Mouse (Mus musculus) liver, embryonic 14.5 days (tissue): ENCODE data around the gene Cdk12. TPM values are rescaled to one million over a fixed set of nuclear protein-coding genes. Genes with fewer than 3 reads are reported as not detected.

Source experiments
- ATAC-seq: fragments of 200-750 bp; cut with Nextera tagmentation; 2 replicates; pipeline ENCODE4 v1.8.0; 2017; ENCODE audit warnings: moderate number of reproducible peaks, mild to moderate bottlenecking, moderate library complexity; ENCODE audit not compliant: insufficient read depth
- DNase-seq, 3 experiments: peaks; one replicate each; pipeline ENCODE4 v3.0.0-alpha.2; 2012 to 2013; ENCODE audit warnings: low read depth in 3 of 3, low spot score in 3 of 3
- H3K27ac ChIP-seq: fragments of 300-500 bp; sonication (generic); 2 replicates; pipeline ENCODE4 v1.5.1; 2014; ENCODE audit warnings: moderate library complexity, mild to moderate bottlenecking, control low read depth, inconsistent platforms
- H3K27me3 ChIP-seq: fragments of 300-500 bp; sonication (generic); 2 replicates; pipeline ENCODE4 v1.6.1; 2014; ENCODE audit warnings: mild to moderate bottlenecking, low read length, moderate library complexity; ENCODE audit not compliant: control insufficient read depth, insufficient read depth
- H3K36me3 ChIP-seq: fragments of 300-500 bp; sonication (generic); replicated peaks from 2 replicates; pipeline ENCODE4 v1.6.1; 2014; ENCODE audit warnings: low read depth; ENCODE audit not compliant: control insufficient read depth, insufficient read depth
- H3K4me1 ChIP-seq, 2 experiments: fragments of 200-500 bp in 1 of 2; fragments of 300-500 bp in 1 of 2; sonication (generic) in 1 of 2; replicated peaks; 2 replicates each; pipeline ENCODE4 v1.6.1; 2012 to 2014; ENCODE audit warnings: antibody characterized with exemption in 1 of 2, inconsistent platforms in 1 of 2, low read length in 1 of 2; ENCODE audit not compliant: control insufficient read depth in 2 of 2, insufficient read depth in 2 of 2
- H3K4me2 ChIP-seq: fragments of 300-500 bp; sonication (generic); 2 replicates; pipeline ENCODE4 v1.6.1; 2014; ENCODE audit warnings: low read depth, mild to moderate bottlenecking, control low read depth, moderate library complexity
- H3K4me3 ChIP-seq, 2 experiments: fragments of 200-500 bp in 1 of 2; fragments of 300-500 bp in 1 of 2; sonication (generic) in 1 of 2; 2 replicates each; pipeline ENCODE4 v1.5.1; 2012 to 2014; ENCODE audit warnings: low read depth in 2 of 2, low read length in 2 of 2, mild to moderate bottlenecking in 2 of 2, control low read depth in 1 of 2, inconsistent platforms in 1 of 2, moderate library complexity in 1 of 2; ENCODE audit not compliant: insufficient read depth in 1 of 2
- H3K9ac ChIP-seq: fragments of 300-500 bp; sonication (generic); replicated peaks from 2 replicates; pipeline ENCODE4 v1.6.1; 2014; ENCODE audit warnings: mild to moderate bottlenecking, control low read depth, moderate library complexity
- H3K9me3 ChIP-seq: fragments of 300-500 bp; sonication (generic); 2 replicates; pipeline ENCODE4 v1.6.1; 2016; ENCODE audit warnings: low read length, mixed read lengths; ENCODE audit not compliant: control insufficient read depth
- CTCF ChIP-seq: IDR thresholded peaks from 2 replicates; pipeline ENCODE4 v1.5.1; 2016; ENCODE audit warnings: antibody characterized with exemption, low read depth, control low read depth
- EP300 ChIP-seq: IDR thresholded peaks from 2 replicates; pipeline ENCODE4 v1.6.1; 2016; ENCODE audit warnings: antibody characterized with exemption, low read depth
- whole genome bisulfite sequencing: fragments of 180-500 bp; shearing (Covaris S2); extraction: QIAGEN DNeasy Blood & Tissue Kit; methylation state at CpG from one replicate; pipeline ENCODE4 v1.1.7; 2014; ENCODE audit not compliant: insufficient replicate concordance; 5-methylcytosine and 5-hydroxymethylcytosine counted together
- polyA plus RNA-seq, 2 experiments: library from polyadenylated mRNA; depleted of rRNA in 1 of 2; stranded (reverse) in 1 of 2; unstranded in 1 of 2; fragments of >200 nt; fragmentation: Nextera tagmentation in 1 of 2; extraction: Ambion mirVana in 1 of 2; gene quantifications; 2 replicates each; pipeline versions ENCODE4 v1.2.1 to v1.2.3; 2012 to 2014

The Cdk12 gene
- polyA plus RNA-seq, 2 experiments: 4.7 to 9.8 TPM

- H3K36me3 ChIP-seq: peaks cover 9% of the 10 kb centered on the region
- no peaks in the 10 kb centered on the region for H3K27me3 ChIP-seq
- H3K4me1 ChIP-seq: no peaks in the 10 kb centered on the region
- no peak overlapping the region for H3K4me3 ChIP-seq
- TF ChIP-seq CTCF (no peak), EP300 (no peak)
- H3K9me3 ChIP-seq: no peaks in the 10 kb centered on the region
- H3K9ac ChIP-seq: no peak overlapping the region
- H3K4me2 ChIP-seq: no peak overlapping the region
- H3K27ac ChIP-seq: no peak overlapping the region
- DNase-seq (no peak), ATAC-seq (no peak)
- 77% methylated on average over 6 of the region's 6 CpGs for WGBS
These were observed 64.0 kb downstream of the Cdk12 start for GRCm38 (mm10) chr11:98266699-98267402.

- H3K4me3 ChIP-seq: no peak overlapping the region
- WGBS: 84% methylated on average over 3 of the region's 3 CpGs
- H3K4me1 ChIP-seq: no peaks in the 10 kb centered on the region
- H3K9me3 ChIP-seq: no peaks in the 10 kb centered on the region
- DNase-seq (no peak), ATAC-seq (no peak)
- no peak overlapping the region for H3K9ac ChIP-seq
- peaks cover 9% of the 10 kb centered on the region for H3K36me3 ChIP-seq
- no peaks in the 10 kb centered on the region for H3K27me3 ChIP-seq
- TF ChIP-seq EP300: no peak
- no peak for TF ChIP-seq CTCF
- no peak overlapping the region for H3K4me2 ChIP-seq
- no peak overlapping the region for H3K27ac ChIP-seq
These were observed 67.2 kb downstream of the Cdk12 start for GRCm38 (mm10) chr11:98270066-98270465.

GRCm38 (mm10) chr11:98270466-98270865, 67.6 kb downstream of the Cdk12 start:
- Histone ChIP-seq H3K27ac (no peak overlapping the region), H3K4me3 (no peak overlapping the region), H3K36me3 (peaks cover 6% of the 10 kb centered on the region), H3K9ac (no peak overlapping the region), H3K27me3 (no peaks in the 10 kb centered on the region), H3K4me2 (no peak overlapping the region), H3K4me1 (no peaks in the 10 kb centered on the region), H3K9me3 (no peaks in the 10 kb centered on the region)
- TF ChIP-seq CTCF (no peak), EP300 (no peak)
- DNase-seq: no peak
- ATAC-seq: no peak

- Histone ChIP-seq H3K36me3 (no peaks in the 10 kb centered on the region; the same call in 1 of the 2 replicates), H3K9ac (no peak overlapping the region), H3K4me3 (no peak overlapping the region), H3K9me3 (no peaks in the 10 kb centered on the region), H3K27ac (no peak overlapping the region), H3K4me2 (no peak overlapping the region), H3K27me3 (no peaks in the 10 kb centered on the region; the same call in 1 of the 2 replicates), H3K4me1 (no peaks in the 10 kb centered on the region)
- 36% methylated on average over 9 of the region's 9 CpGs for WGBS
- no peak for DNase-seq
- TF ChIP-seq EP300 (no peak), CTCF (no peak)
- ATAC-seq: no peak
These were observed 80.9 kb downstream of the Cdk12 start for GRCm38 (mm10) chr11:98283740-98284139.

- H3K9me3 ChIP-seq: no peaks in the 10 kb centered on the region
- WGBS: 3% methylated on average over 17 of the region's 17 CpGs
- no peak overlapping the region for H3K4me2 ChIP-seq
- DNase-seq (no peak), ATAC-seq (no peak)
- H3K27ac ChIP-seq: no peak overlapping the region
- no peaks in the 10 kb centered on the region for H3K36me3 ChIP-seq
- no peak overlapping the region for H3K4me3 ChIP-seq
- TF ChIP-seq CTCF (no peak), EP300 (no peak)
- H3K27me3 ChIP-seq: no peaks in the 10 kb centered on the region; the same call in 1 of the 2 replicates
- H3K9ac ChIP-seq: no peak overlapping the region
- H3K4me1 ChIP-seq: no peaks in the 10 kb centered on the region
These were observed 81.4 kb downstream of the Cdk12 start for GRCm38 (mm10) chr11:98284230-98284629.
